Mouse (Mus musculus) erythroblast, embryonic 14.5 days (primary cell): ENCODE measurements around the gene Gucy2d.

Experiments used
- GATA1 ChIP-seq: IDR thresholded peaks from 2 replicates; pipeline ENCODE4 v1.6.1; 2012; ENCODE audit warnings: low read length, inconsistent platforms, mixed read lengths
- TAL1 ChIP-seq: IDR thresholded peaks from 3 replicates; pipeline ENCODE4 v1.6.1; 2012; ENCODE audit warnings: low read length, inconsistent platforms, mixed read lengths

GRCm38 (mm10) chr7:98487202-98487980, 47.2 kb downstream of the Gucy2d start:
- TF ChIP-seq TAL1: no peak
- no peak for TF ChIP-seq GATA1
